Mouse (Mus musculus) liver, postnatal 0 days (tissue): Measurements from ENCODE around the gene Btbd8.

Experiments used
- CTCF ChIP-seq: sonication (generic); IDR thresholded peaks from 2 replicates; pipeline ENCODE4 v1.5.1; 2016; ENCODE audit warnings: antibody characterized with exemption, low read depth
- EP300 ChIP-seq: IDR thresholded peaks from 2 replicates; pipeline ENCODE4 v1.6.1; 2016; ENCODE audit warnings: antibody characterized with exemption, low read depth, mild to moderate bottlenecking

DNA sequence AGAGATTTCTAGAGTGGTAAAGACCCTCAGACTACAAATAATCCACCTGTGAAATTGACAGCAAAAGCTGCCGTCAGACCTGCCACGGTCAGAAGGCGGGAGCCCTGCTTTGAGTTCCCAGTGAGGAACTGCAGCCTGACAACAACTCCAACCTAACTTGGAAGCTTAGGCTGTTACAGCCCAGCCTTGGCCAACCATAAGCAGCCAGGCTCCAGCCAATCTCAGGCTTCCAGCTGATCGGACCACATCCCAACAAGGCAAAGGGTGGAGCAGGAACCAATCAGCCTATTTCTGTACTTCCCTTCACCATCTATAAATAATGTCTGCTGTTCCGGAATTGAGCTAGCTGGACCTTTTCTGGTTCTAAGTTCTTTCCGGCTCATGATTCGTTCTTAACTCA is 84.1 kb downstream of the Btbd8 start:
- TF ChIP-seq CTCF (no peak), EP300 (no peak)
